Mouse (Mus musculus): Measurements from ENCODE around the gene Mrpl37. TPM values are rescaled to one million over a fixed set of nuclear protein-coding genes. Genes with fewer than 3 reads are reported as not detected.

Gene Mrpl37
- polyA plus RNA-seq, 1 experiment from 2014 or later, result 90.9 TPM

GRCm38 (mm10) chr4:107058346-107058745 is 8.3 kb downstream of the Mrpl37 start:
- ATAC-seq (ENCODE audit: low read depth), result no peak
- H3K27me3 ChIP-seq (ENCODE audit: control insufficient read depth, insufficient read depth, low read length), result no peaks in the 10 kb centered on the region

GRCm38 (mm10) chr4:107056088-107056487 is 10.6 kb downstream of the Mrpl37 start:
- ATAC-seq (ENCODE audit: low read depth), result no peak
- WGBS, result 89% methylated on average over 3 of the region's 3 CpGs
- Histone ChIP-seq H3K4me2 (ENCODE audit: low read depth, low read length) (no peak overlapping the region), H3K9ac (replicated peaks; ENCODE audit: low read depth, low read length) (no peak overlapping the region), H3K27me3 (ENCODE audit: control insufficient read depth, insufficient read depth, low read length) (no peaks in the 10 kb centered on the region), H3K27ac (ENCODE audit: low read depth, low read length) (no peak overlapping the region), H3K36me3 (ENCODE audit: control insufficient read depth, insufficient read depth, low read length) (peaks cover 16% of the 10 kb centered on the region; the same call in 1 of the 2 replicates), H3K9me3 (ENCODE audit: control insufficient read depth, low read length) (no peaks in the 10 kb centered on the region), H3K4me3 (ENCODE audit: low read depth, low read length) (no peak overlapping the region), H3K4me1 (ENCODE audit: control insufficient read depth, insufficient read depth, low read length) (no peaks in the 10 kb centered on the region)

More at GRCm38 (mm10) chr4:107058346-107058745, 8.3 kb downstream of the Mrpl37 start:
- Histone ChIP-seq H3K4me2 (ENCODE audit: low read depth, low read length) (no peak overlapping the region), H3K36me3 (ENCODE audit: control insufficient read depth, insufficient read depth, low read length) (peaks cover 27% of the 10 kb centered on the region; the same call in 1 of the 2 replicates), H3K9me3 (ENCODE audit: control insufficient read depth, low read length) (no peaks in the 10 kb centered on the region), H3K27ac (ENCODE audit: low read depth, low read length) (no peak overlapping the region), H3K9ac (replicated peaks; ENCODE audit: low read depth, low read length) (no peak overlapping the region), H3K4me1 (ENCODE audit: control insufficient read depth, insufficient read depth, low read length) (no peaks in the 10 kb centered on the region), H3K4me3 (ENCODE audit: low read depth, low read length) (no peak overlapping the region)
- 92% methylated on average over 5 of the region's 5 CpGs for WGBS

- no peak overlapping the region for H3K9ac ChIP-seq (replicated peaks; ENCODE audit: low read depth, low read length)
- H3K4me2 ChIP-seq (ENCODE audit: low read depth, low read length), result no peak overlapping the region
- H3K36me3 ChIP-seq (ENCODE audit: control insufficient read depth, insufficient read depth, low read length), result peaks cover 3% of the 10 kb centered on the region; the same call in 1 of the 2 replicates
- H3K4me1 ChIP-seq (ENCODE audit: control insufficient read depth, insufficient read depth, low read length), result no peaks in the 10 kb centered on the region
- no peak overlapping the region for H3K4me3 ChIP-seq (ENCODE audit: low read depth, low read length)
- 54% methylated on average over 5 of the region's 5 CpGs for WGBS
- no peak overlapping the region for H3K27ac ChIP-seq (ENCODE audit: low read depth, low read length)
- ATAC-seq (ENCODE audit: low read depth), result no peak
- H3K9me3 ChIP-seq (ENCODE audit: control insufficient read depth, low read length), result no peaks in the 10 kb centered on the region
- no peaks in the 10 kb centered on the region for H3K27me3 ChIP-seq (ENCODE audit: control insufficient read depth, insufficient read depth, low read length)
These were observed 13.6 kb downstream of the Mrpl37 start for GRCm38 (mm10) chr4:107052962-107053553.

- H3K4me1 ChIP-seq (ENCODE audit: control insufficient read depth, insufficient read depth, low read length), result no peaks in the 10 kb centered on the region
- ATAC-seq (ENCODE audit: low read depth), result no peak
- 0 out of 2 replicates have a peak, but pooled peaks cover 4% of the 10 kb centered on the region for H3K36me3 ChIP-seq (ENCODE audit: control insufficient read depth, insufficient read depth, low read length)
- no peak overlapping the region for H3K9ac ChIP-seq (replicated peaks; ENCODE audit: low read depth, low read length)
- no peak overlapping the region for H3K27ac ChIP-seq (ENCODE audit: low read depth, low read length)
- H3K4me2 ChIP-seq (ENCODE audit: low read depth, low read length), result no peak overlapping the region
- no peak overlapping the region for H3K4me3 ChIP-seq (ENCODE audit: low read depth, low read length)
- H3K27me3 ChIP-seq (ENCODE audit: control insufficient read depth, insufficient read depth, low read length), result no peaks in the 10 kb centered on the region
- 54% methylated on average over 4 of the region's 4 CpGs for WGBS
- H3K9me3 ChIP-seq (ENCODE audit: control insufficient read depth, low read length), result no peaks in the 10 kb centered on the region
These were observed 14.8 kb downstream of the Mrpl37 start for GRCm38 (mm10) chr4:107051889-107052288.

- WGBS, result 85% methylated on average over 11 of the region's 11 CpGs
- Histone ChIP-seq H3K4me2 (ENCODE audit: low read depth, low read length) (no peak overlapping the region), H3K4me3 (ENCODE audit: low read depth, low read length) (no peak overlapping the region), H3K9me3 (ENCODE audit: control insufficient read depth, low read length) (no peaks in the 10 kb centered on the region), H3K36me3 (ENCODE audit: control insufficient read depth, insufficient read depth, low read length) (peaks cover 19% of the 10 kb centered on the region), H3K27me3 (ENCODE audit: control insufficient read depth, insufficient read depth, low read length) (no peaks in the 10 kb centered on the region), H3K4me1 (ENCODE audit: control insufficient read depth, insufficient read depth, low read length) (no peaks in the 10 kb centered on the region), H3K27ac (ENCODE audit: low read depth, low read length) (no peak overlapping the region), H3K9ac (replicated peaks; ENCODE audit: low read depth, low read length) (no peak overlapping the region)
- no peak for ATAC-seq (ENCODE audit: low read depth)
These were observed 18.0 kb downstream of the Mrpl37 start for GRCm38 (mm10) chr4:107048568-107049162.

GRCm38 (mm10) chr4:107047806-107048205 is 18.9 kb downstream of the Mrpl37 start:
- Histone ChIP-seq H3K4me1 (ENCODE audit: control insufficient read depth, insufficient read depth, low read length) (no peaks in the 10 kb centered on the region), H3K27me3 (ENCODE audit: control insufficient read depth, insufficient read depth, low read length) (no peaks in the 10 kb centered on the region), H3K9ac (replicated peaks; ENCODE audit: low read depth, low read length) (no peak overlapping the region), H3K9me3 (ENCODE audit: control insufficient read depth, low read length) (no peaks in the 10 kb centered on the region), H3K4me3 (ENCODE audit: low read depth, low read length) (no peak overlapping the region), H3K36me3 (ENCODE audit: control insufficient read depth, insufficient read depth, low read length) (peaks cover 19% of the 10 kb centered on the region), H3K27ac (ENCODE audit: low read depth, low read length) (no peak overlapping the region), H3K4me2 (ENCODE audit: low read depth, low read length) (no peak overlapping the region)
- ATAC-seq (ENCODE audit: low read depth), result no peak
- 86% methylated on average over 5 of the region's 5 CpGs for WGBS

- Histone ChIP-seq H3K9me3 (ENCODE audit: control insufficient read depth, low read length) (no peaks in the 10 kb centered on the region), H3K27ac (ENCODE audit: low read depth, low read length) (no peak overlapping the region), H3K36me3 (ENCODE audit: control insufficient read depth, insufficient read depth, low read length) (peaks cover 32% of the 10 kb centered on the region), H3K9ac (replicated peaks; ENCODE audit: low read depth, low read length) (no peak overlapping the region), H3K27me3 (ENCODE audit: control insufficient read depth, insufficient read depth, low read length) (no peaks in the 10 kb centered on the region), H3K4me1 (ENCODE audit: control insufficient read depth, insufficient read depth, low read length) (no peaks in the 10 kb centered on the region), H3K4me3 (ENCODE audit: low read depth, low read length) (no peak overlapping the region), H3K4me2 (ENCODE audit: low read depth, low read length) (no peak overlapping the region)
- WGBS, result 96% methylated on average over 13 of the region's 13 CpGs
- no peak for ATAC-seq (ENCODE audit: low read depth)
These were observed 21.5 kb downstream of the Mrpl37 start for GRCm38 (mm10) chr4:107045188-107045587.

- no peak for ATAC-seq (ENCODE audit: low read depth)
- Histone ChIP-seq H3K27ac (ENCODE audit: low read depth, low read length) (no peak overlapping the region), H3K27me3 (ENCODE audit: control insufficient read depth, insufficient read depth, low read length) (no peaks in the 10 kb centered on the region), H3K4me2 (ENCODE audit: low read depth, low read length) (no peak overlapping the region), H3K4me3 (ENCODE audit: low read depth, low read length) (no peak overlapping the region), H3K9me3 (ENCODE audit: control insufficient read depth, low read length) (no peaks in the 10 kb centered on the region), H3K4me1 (ENCODE audit: control insufficient read depth, insufficient read depth, low read length) (no peaks in the 10 kb centered on the region), H3K36me3 (ENCODE audit: control insufficient read depth, insufficient read depth, low read length) (peaks cover 36% of the 10 kb centered on the region), H3K9ac (replicated peaks; ENCODE audit: low read depth, low read length) (no peak overlapping the region)
- 96% methylated on average over 6 of the region's 6 CpGs for WGBS
These were observed 24.4 kb downstream of the Mrpl37 start for GRCm38 (mm10) chr4:107042304-107042703.

GRCm38 (mm10) chr4:107039270-107039669 is 27.4 kb downstream of the Mrpl37 start:
- peaks cover 28% of the 10 kb centered on the region for H3K36me3 ChIP-seq (ENCODE audit: control insufficient read depth, insufficient read depth, low read length)

More at GRCm38 (mm10) chr4:107039270-107039669, 27.4 kb downstream of the Mrpl37 start:
- Histone ChIP-seq H3K4me3 (ENCODE audit: low read depth, low read length) (no peak overlapping the region), H3K27me3 (ENCODE audit: control insufficient read depth, insufficient read depth, low read length) (no peaks in the 10 kb centered on the region), H3K27ac (ENCODE audit: low read depth, low read length) (no peak overlapping the region), H3K4me1 (ENCODE audit: control insufficient read depth, insufficient read depth, low read length) (no peaks in the 10 kb centered on the region), H3K4me2 (ENCODE audit: low read depth, low read length) (no peak overlapping the region), H3K9me3 (ENCODE audit: control insufficient read depth, low read length) (no peaks in the 10 kb centered on the region), H3K9ac (replicated peaks; ENCODE audit: low read depth, low read length) (no peak overlapping the region)
- WGBS, result 53% methylated on average over 8 of the region's 8 CpGs
- no peak for ATAC-seq (ENCODE audit: low read depth)

Measured in neural tube, embryonic 14.5 days (tissue).